19 mouse cellular contexts compared by ENCODE assay signal in the genomic region with DNA sequence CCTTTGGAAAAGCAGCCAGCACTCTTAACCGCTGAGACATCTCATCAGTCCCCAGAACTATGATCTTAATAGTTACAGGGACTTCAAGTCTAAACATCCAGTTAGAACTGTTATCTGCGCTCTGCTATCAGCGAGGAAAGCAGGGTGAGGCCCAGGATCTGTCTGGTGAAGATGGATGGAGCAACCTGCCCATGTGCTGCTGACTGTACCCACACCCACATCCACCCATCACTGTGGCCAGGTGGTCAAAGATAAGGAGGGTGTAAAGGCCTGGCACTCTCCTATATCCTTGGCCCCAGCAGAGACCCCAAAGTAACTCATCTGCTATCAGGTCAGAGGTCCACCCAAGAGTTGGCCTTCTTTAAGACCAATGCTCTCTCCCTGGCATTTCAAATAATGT. TPM values are rescaled to one million over a fixed set of nuclear protein-coding genes. Genes with fewer than 3 reads are reported as not detected.
A peak's percentile ranks its signal among the peaks of the same experiment; 100 is the strongest.
DNase-seq lines count a peak whose midpoint lies in the region; ATAC-seq and TF ChIP-seq lines count a peak whose summit lies in the region.
"Had no signal": no experiment of that assay in that cellular context is flagged by ENCODE, and none has a peak within 500 bp of the region (broad histone marks: within the 10 kb centered on the region; RNA-seq: fewer than 3 reads in every experiment).

No protein-coding gene starts in this region.

- no peak overlapping the region; the same call in 1 of the 2 replicates for H3K27ac ChIP-seq in heart, embryonic 10.5 days
- peak overlapping the region; percentile 53 for H3K27ac ChIP-seq in MEL (ENCODE audit: control insufficient read depth, low read depth, low read length)
- no peak overlapping the region for H3K27ac ChIP-seq in intestine, embryonic 16.5 days (ENCODE audit: low read length)
- no peak overlapping the region for H3K27ac ChIP-seq in forebrain, embryonic 11.5 days (ENCODE audit: low read depth, low read length)
- H3K27ac ChIP-seq in thymus, adult 2 months (ENCODE audit: control insufficient read depth, insufficient read depth, low read length) = no peak overlapping the region
- H3K27ac ChIP-seq: embryonic facial prominence, embryonic 12.5 days had no signal

- TF ChIP-seq CTCF in MEL (IDR thresholded peaks at IDR 0.05 in 2 of 3, conservative IDR thresholded peaks at IDR 0.05 in 1 of 3; ENCODE audit: control insufficient read depth in 1 of 3, insufficient read depth in 1 of 3, low read depth in 2 of 3, low read length in 3 of 3, poor library complexity in 1 of 3, severe bottlenecking in 1 of 3) = no peak
- no peak for TF ChIP-seq CTCF in thymus, adult 2 months (IDR thresholded peaks at IDR 0.05; ENCODE audit: borderline replicate concordance, control insufficient read depth, extremely low read depth, insufficient read depth, low read length, poor library complexity)

- ATAC-seq in intestine, embryonic 16.5 days = peak; percentile 87
- peak; percentile 89 for ATAC-seq in megakaryocyte-erythroid progenitor cell, adult 5-6 weeks (replicated peaks; ENCODE audit: low FRiP score, low TSS enrichment, poor library complexity, severe bottlenecking)
- no peak for ATAC-seq in forebrain, embryonic 11.5 days (replicated peaks; ENCODE audit: low FRiP score)
- ATAC-seq: forebrain, embryonic 16.5 days; inflammation-experienced regulatory T-cells, adult 6 months had no signal

- H3K4me1 ChIP-seq in heart, embryonic 10.5 days = peaks cover 16% of the 10 kb centered on the region
- peaks cover 8 to 27% of the 10 kb centered on the region in 2 experiments; a peak in 3 of 4 replicates for H3K4me1 ChIP-seq in MEL (ENCODE audit: control insufficient read depth in 1 of 2, insufficient read depth in 2 of 2, low read length in 2 of 2)
- no peaks in the 10 kb centered on the region; the same call in 1 of the 2 replicates for H3K4me1 ChIP-seq in intestine, embryonic 16.5 days (ENCODE audit: control insufficient read depth, insufficient read depth, low read length)
- H3K4me1 ChIP-seq in forebrain, embryonic 11.5 days (replicated peaks; ENCODE audit: control insufficient read depth, insufficient read depth, low read length) = no peaks in the 10 kb centered on the region
- no peaks in the 10 kb centered on the region for H3K4me1 ChIP-seq in thymus, adult 2 months (replicated peaks; ENCODE audit: control insufficient read depth, insufficient read depth, low read length)
- H3K4me1 ChIP-seq: embryonic facial prominence, embryonic 12.5 days had no signal

- H3K4me3 ChIP-seq in heart, embryonic 10.5 days = no peak overlapping the region
- H3K4me3 ChIP-seq in MEL (ENCODE audit: control insufficient read depth in 1 of 2, insufficient read depth in 1 of 2, low read depth in 2 of 2, low read length in 2 of 2) = no peak overlapping the region
- no peak overlapping the region for H3K4me3 ChIP-seq in intestine, embryonic 16.5 days (ENCODE audit: low read length)
- no peak overlapping the region for H3K4me3 ChIP-seq in forebrain, embryonic 11.5 days (ENCODE audit: low read depth, low read length)
- no peak overlapping the region for H3K4me3 ChIP-seq in thymus, adult 2 months (ENCODE audit: control insufficient read depth, insufficient read depth, low read length)
- H3K4me3 ChIP-seq: embryonic facial prominence, embryonic 12.5 days; megakaryocyte, embryonic 14.5 days had no signal

- peaks cover 12% of the 10 kb centered on the region; the same call in 1 of the 2 replicates for H3K79me2 ChIP-seq in MEL (ENCODE audit: control insufficient read depth, insufficient read depth, low read length, poor library complexity)

- intact Hi-C loops in heart, postnatal 10 days (cut with DNase I) = no loop called here

- no peak for TF ChIP-seq POLR2A in MEL (IDR thresholded peaks at IDR 0.05; ENCODE audit: control insufficient read depth in 1 of 2, insufficient read depth in 1 of 2, low read depth in 1 of 2, low read length in 2 of 2, poor library complexity in 1 of 2)
- TF ChIP-seq POLR2A in thymus, adult 2 months (IDR thresholded peaks at IDR 0.05; ENCODE audit: control insufficient read depth, extremely low read depth, insufficient read depth, low read length, poor library complexity) = no peak

- no peak for TF ChIP-seq RAD21 in MEL (IDR thresholded peaks at IDR 0.05; ENCODE audit: low read depth, low read length)

- TF ChIP-seq EP300 in MEL (IDR thresholded peaks at IDR 0.05; ENCODE audit: low read depth in 1 of 2, low read length in 2 of 2) = peak; percentile 56 to 81

- no peak overlapping the region for H3K4me2 ChIP-seq in intestine, embryonic 16.5 days (ENCODE audit: low read depth, low read length)
- no peak overlapping the region for H3K4me2 ChIP-seq in forebrain, embryonic 11.5 days (ENCODE audit: low read depth, low read length, severe bottlenecking)
- H3K4me2 ChIP-seq: embryonic facial prominence, embryonic 12.5 days had no signal

- H3K27me3 ChIP-seq in heart, embryonic 10.5 days (ENCODE audit: insufficient read depth, poor library complexity, severe bottlenecking) = no peaks in the 10 kb centered on the region
- H3K27me3 ChIP-seq in MEL (ENCODE audit: control insufficient read depth in 1 of 2, insufficient read depth in 2 of 2, low read length in 2 of 2) = no peaks in the 10 kb centered on the region
- no peaks in the 10 kb centered on the region for H3K27me3 ChIP-seq in intestine, embryonic 16.5 days (replicated peaks; ENCODE audit: control insufficient read depth, insufficient read depth, low read length)
- H3K27me3 ChIP-seq in forebrain, embryonic 11.5 days (ENCODE audit: control insufficient read depth, insufficient read depth, low read length) = no peaks in the 10 kb centered on the region
- no peaks in the 10 kb centered on the region for H3K27me3 ChIP-seq in thymus, adult 2 months (ENCODE audit: control insufficient read depth, insufficient read depth, low read length)
- H3K27me3 ChIP-seq: embryonic facial prominence, embryonic 12.5 days; megakaryocyte, embryonic 14.5 days had no signal

- WGBS in heart, embryonic 10.5 days = 82% methylated on average over 3 of the region's 3 CpGs
- 85% methylated on average over 3 of the region's 3 CpGs for WGBS in intestine, embryonic 16.5 days
- WGBS in forebrain, embryonic 11.5 days = 94% methylated on average over 3 of the region's 3 CpGs
- WGBS in thymus, adult 2 months = 98% methylated on average over 3 of the region's 3 CpGs

- H3K9ac ChIP-seq in MEL (ENCODE audit: control insufficient read depth, low read depth, low read length, poor library complexity, severe bottlenecking) = no peak overlapping the region
- no peak overlapping the region for H3K9ac ChIP-seq in intestine, embryonic 16.5 days (ENCODE audit: low read depth, low read length)
- no peak overlapping the region for H3K9ac ChIP-seq in forebrain, embryonic 11.5 days (ENCODE audit: low read length)
- H3K9ac ChIP-seq: embryonic facial prominence, embryonic 12.5 days had no signal

- H3K9me3 ChIP-seq in heart, embryonic 10.5 days = no peaks in the 10 kb centered on the region
- H3K9me3 ChIP-seq in MEL (replicated peaks; ENCODE audit: insufficient read depth, low read length) = no peaks in the 10 kb centered on the region
- H3K9me3 ChIP-seq in intestine, embryonic 16.5 days (ENCODE audit: control insufficient read depth, low read length) = no peaks in the 10 kb centered on the region
- no peaks in the 10 kb centered on the region for H3K9me3 ChIP-seq in forebrain, embryonic 11.5 days (ENCODE audit: control insufficient read depth, low read length)
- H3K9me3 ChIP-seq: embryonic facial prominence, embryonic 12.5 days; megakaryocyte, embryonic 14.5 days had no signal

- peaks cover 81% of the 10 kb centered on the region for H3K36me3 ChIP-seq in heart, embryonic 10.5 days
- peaks cover 5 to 27% of the 10 kb centered on the region in 2 experiments; a peak in 3 of 4 replicates for H3K36me3 ChIP-seq in MEL (ENCODE audit: control insufficient read depth in 1 of 2, insufficient read depth in 2 of 2, low read length in 2 of 2)
- peaks cover 17% of the 10 kb centered on the region for H3K36me3 ChIP-seq in intestine, embryonic 16.5 days (ENCODE audit: control insufficient read depth, insufficient read depth, low read length)
- H3K36me3 ChIP-seq in forebrain, embryonic 11.5 days (ENCODE audit: control insufficient read depth, insufficient read depth, low read length) = no peaks in the 10 kb centered on the region
- H3K36me3 ChIP-seq in thymus, adult 2 months (ENCODE audit: control insufficient read depth, insufficient read depth, low read length) = peaks cover 54% of the 10 kb centered on the region

- DNase-seq in heart, embryonic 10.5 days (ENCODE audit: low spot score) = peak; percentile 94
- no peak for DNase-seq in heart, postnatal 10 days
- DNase-seq in MEL (ENCODE audit: low read depth, low spot score) = peak; percentile 48
- DNase-seq in forebrain, embryonic 11.5 days (ENCODE audit: low spot score) = no peak
- no peak for DNase-seq in gastrocnemius, postnatal 25 days
- no peak for DNase-seq in thymus, adult 2 months
- DNase-seq: adrenal gland, postnatal 36 days; cerebellum, adult 18-20 months; gastrocnemius, postnatal 36 days; heart, postnatal 14 days; kidney, postnatal 4 days; right cerebral cortex, postnatal 25 days; thymus, adult 18-20 months had no signal

RNA-seq across cellular contexts. Expression of a gene that starts 7.9 kb away (rescaled TPM):
- polyA plus RNA-seq in heart, embryonic 10.5 days (2016; fragmentation: Nextera tagmentation; extraction: Ambion mirVana) = 116 and 127 TPM in 2 replicates
- total RNA-seq in heart, postnatal 10 days (2021) = 10 to 100 TPM; 71.6 to 76.9 TPM
- total RNA-seq in MEL (2012; rRNA removed) = 74.2 and 79.1 TPM in 2 replicates
- polyA plus RNA-seq in MEL (2012; ENCODE audit: insufficient read depth in 1 of 2, insufficient read length in 2 of 2, low read depth in 1 of 2, low replicate concordance in 2 of 2, missing spikeins in 1 of 2) = 10 to 100 TPM in 1 of 2 experiments, not detected in 1; 88.5 TPM
- 75.8 and 80.1 TPM in 2 replicates for polyA plus RNA-seq in intestine, embryonic 16.5 days (2015; fragmentation: Nextera tagmentation; extraction: Ambion mirVana)
- total RNA-seq in megakaryocyte-erythroid progenitor cell, adult 5-6 weeks (2014; fragmentation: Nextera tagmentation) = 185 and 204 TPM in 2 replicates
- 100 and 151 TPM in 2 replicates for total RNA-seq in megakaryocyte-erythroid progenitor cell, adult 5-6 weeks (2017)
- 91.7 and 99.4 TPM in 2 replicates for polyA plus RNA-seq in forebrain, embryonic 11.5 days (2014; fragmentation: Nextera tagmentation; extraction: Ambion mirVana)
- total RNA-seq in gastrocnemius, postnatal 25 days (2021) = 100 to 1,000 TPM; 224 to 227 TPM
- 61.9 and 66.3 TPM in 2 replicates for polyA plus RNA-seq in thymus, adult 2 months (2012; rRNA removed)

RNA-seq across cellular contexts. Expression of a gene that starts 30.6 kb away (rescaled TPM):
- 13.4 and 13.9 TPM in 2 replicates for polyA plus RNA-seq in heart, embryonic 10.5 days (2016; fragmentation: Nextera tagmentation; extraction: Ambion mirVana)
- 10 to 100 TPM; 36.3 to 37.1 TPM for total RNA-seq in heart, postnatal 10 days (2021)
- total RNA-seq in MEL (2012; rRNA removed) = 19.5 and 24.2 TPM in 2 replicates
- polyA plus RNA-seq in MEL (2012; ENCODE audit: insufficient read depth in 1 of 2, insufficient read length in 2 of 2, low read depth in 1 of 2, low replicate concordance in 2 of 2, missing spikeins in 1 of 2) = 10 to 100 TPM; 25.8 to 30.2 TPM
- polyA plus RNA-seq in intestine, embryonic 16.5 days (2015; fragmentation: Nextera tagmentation; extraction: Ambion mirVana) = 3.3 and 4.2 TPM in 2 replicates
- 18.2 and 37.5 TPM in 2 replicates for total RNA-seq in megakaryocyte-erythroid progenitor cell, adult 5-6 weeks (2014; fragmentation: Nextera tagmentation)
- total RNA-seq in megakaryocyte-erythroid progenitor cell, adult 5-6 weeks (2017) = 25.9 and 44.6 TPM in 2 replicates
- polyA plus RNA-seq in forebrain, embryonic 11.5 days (2014; fragmentation: Nextera tagmentation; extraction: Ambion mirVana) = 55.6 and 58.3 TPM in 2 replicates
- total RNA-seq in gastrocnemius, postnatal 25 days (2021) = 10 to 100 TPM; 25.7 to 42.1 TPM
- 20.7 and 21.7 TPM in 2 replicates for polyA plus RNA-seq in thymus, adult 2 months (2012; rRNA removed)

Comparison
In these comparisons a context has a peak if more than half of its experiments do, and no peak if none do; other contexts are left out.
1. DNase-seq: peak in heart, embryonic 10.5 days (single experiment) and MEL (single experiment); none in heart, postnatal 10 days (0 of 2), forebrain, embryonic 11.5 days (single experiment), gastrocnemius, postnatal 25 days (single experiment) and thymus, adult 2 months (single experiment).